Mouse (Mus musculus): ENCODE measurements around the gene Tmigd3.
A peak's percentile ranks its signal among the peaks of the same experiment; 100 is the strongest.

The Tmigd3 gene

GRCm38 (mm10) chr3:105873451-105874445 lies 3.0 kb downstream of the Tmigd3 start:
- no peak for DNase-seq (ENCODE audit: low read depth, low spot score)

- DNase-seq (ENCODE audit: low read depth, low spot score) = no peak
These were observed 5.3 kb downstream of the Tmigd3 start for GRCm38 (mm10) chr3:105876022-105876421.

- no peak for DNase-seq (ENCODE audit: low read depth, low spot score)
These were observed 6.6 kb downstream of the Tmigd3 start for GRCm38 (mm10) chr3:105877252-105877803.

- no peak for DNase-seq (ENCODE audit: low read depth, low spot score)
These were observed 7.2 kb downstream of the Tmigd3 start for GRCm38 (mm10) chr3:105877919-105878318.

- DNase-seq (ENCODE audit: low read depth, low spot score) = no peak
These were observed 8.0 kb downstream of the Tmigd3 start for GRCm38 (mm10) chr3:105878751-105879150.

GRCm38 (mm10) chr3:105880419-105880818 lies 9.7 kb downstream of the Tmigd3 start:
- DNase-seq (ENCODE audit: low read depth, low spot score) = no peak

- DNase-seq (ENCODE audit: low read depth, low spot score) = no peak
These were observed 11.4 kb downstream of the Tmigd3 start for GRCm38 (mm10) chr3:105882105-105882504.

GRCm38 (mm10) chr3:105883111-105883510 lies 12.4 kb downstream of the Tmigd3 start:
- DNase-seq (ENCODE audit: low read depth, low spot score) = no peak

GRCm38 (mm10) chr3:105888961-105889360 lies 18.3 kb downstream of the Tmigd3 start:
- DNase-seq (ENCODE audit: low read depth, low spot score) = no peak

- no peak for DNase-seq (ENCODE audit: low read depth, low spot score)
These were observed 19.5 kb downstream of the Tmigd3 start for GRCm38 (mm10) chr3:105890220-105890619.

GRCm38 (mm10) chr3:105891141-105891540 lies 20.4 kb downstream of the Tmigd3 start:
- DNase-seq (ENCODE audit: low read depth, low spot score) = no peak

GRCm38 (mm10) chr3:105891760-105892571 lies 21.3 kb downstream of the Tmigd3 start:
- no peak for DNase-seq (ENCODE audit: low read depth, low spot score)

GRCm38 (mm10) chr3:105892572-105893495 lies 22.1 kb downstream of the Tmigd3 start:
- no peak for DNase-seq (ENCODE audit: low read depth, low spot score)

GRCm38 (mm10) chr3:105893941-105894391 lies 23.3 kb downstream of the Tmigd3 start:
- DNase-seq (ENCODE audit: low read depth, low spot score) = no peak

GRCm38 (mm10) chr3:105894601-105895592 lies 24.2 kb downstream of the Tmigd3 start:
- DNase-seq (ENCODE audit: low read depth, low spot score) = no peak

- no peak for DNase-seq (ENCODE audit: low read depth, low spot score)
These were observed 26.1 kb downstream of the Tmigd3 start for GRCm38 (mm10) chr3:105896811-105897210.

- DNase-seq (ENCODE audit: low read depth, low spot score) = no peak
These were observed 27.6 kb downstream of the Tmigd3 start for GRCm38 (mm10) chr3:105898325-105898724.

GRCm38 (mm10) chr3:105898861-105899260 lies 28.2 kb downstream of the Tmigd3 start:
- no peak for DNase-seq (ENCODE audit: low read depth, low spot score)

- peak; percentile 89 for DNase-seq (ENCODE audit: low read depth, low spot score)
These were observed 28.9 kb downstream of the Tmigd3 start for GRCm38 (mm10) chr3:105899394-105900147.

Data from mesoderm, embryonic 11.5 days (tissue).